Mouse (Mus musculus) layer of hippocampus, adult 18-20 months (tissue): ENCODE results near the gene Mrpl45. TPM values are rescaled to one million over a fixed set of nuclear protein-coding genes. Genes with fewer than 3 reads are reported as not detected.
A peak's percentile ranks its signal among the peaks of the same experiment; 100 is the strongest.
"Not testable (repeated sequence)": the region's sequence is repeated elsewhere in the genome, so short reads cannot be mapped to it uniquely, and the experiment has no call there.

Experiments used
- DNase-seq, 2 experiments: peaks; one replicate each; pipeline ENCODE4 v3.0.0; 2022; ENCODE audit warnings: low spot score in 2 of 2
- long read RNA-seq: library from polyadenylated mRNA; stranded (forward); transcript quantifications from one replicate; pipeline ENCODE4 v2.0.0, GENCODE M21; 2021
- total RNA-seq, 2 experiments: library from RNA; stranded (reverse); gene quantifications; 2 replicates each; pipeline ENCODE4 v1.2.3; 2021

Mrpl45 gene
- 10 to 100 TPM; 27.7 to 30.6 TPM for total RNA-seq
- long read RNA-seq, transcript Mrpl45-201 (8 exons, 2,431 nt): major isoform, 68 of 104 reads
- long read RNA-seq, partial matches to known transcripts: 1 of 104 reads
- long read RNA-seq, other reads (novel, unspliced or antisense): 35 of 104 reads

DNA sequence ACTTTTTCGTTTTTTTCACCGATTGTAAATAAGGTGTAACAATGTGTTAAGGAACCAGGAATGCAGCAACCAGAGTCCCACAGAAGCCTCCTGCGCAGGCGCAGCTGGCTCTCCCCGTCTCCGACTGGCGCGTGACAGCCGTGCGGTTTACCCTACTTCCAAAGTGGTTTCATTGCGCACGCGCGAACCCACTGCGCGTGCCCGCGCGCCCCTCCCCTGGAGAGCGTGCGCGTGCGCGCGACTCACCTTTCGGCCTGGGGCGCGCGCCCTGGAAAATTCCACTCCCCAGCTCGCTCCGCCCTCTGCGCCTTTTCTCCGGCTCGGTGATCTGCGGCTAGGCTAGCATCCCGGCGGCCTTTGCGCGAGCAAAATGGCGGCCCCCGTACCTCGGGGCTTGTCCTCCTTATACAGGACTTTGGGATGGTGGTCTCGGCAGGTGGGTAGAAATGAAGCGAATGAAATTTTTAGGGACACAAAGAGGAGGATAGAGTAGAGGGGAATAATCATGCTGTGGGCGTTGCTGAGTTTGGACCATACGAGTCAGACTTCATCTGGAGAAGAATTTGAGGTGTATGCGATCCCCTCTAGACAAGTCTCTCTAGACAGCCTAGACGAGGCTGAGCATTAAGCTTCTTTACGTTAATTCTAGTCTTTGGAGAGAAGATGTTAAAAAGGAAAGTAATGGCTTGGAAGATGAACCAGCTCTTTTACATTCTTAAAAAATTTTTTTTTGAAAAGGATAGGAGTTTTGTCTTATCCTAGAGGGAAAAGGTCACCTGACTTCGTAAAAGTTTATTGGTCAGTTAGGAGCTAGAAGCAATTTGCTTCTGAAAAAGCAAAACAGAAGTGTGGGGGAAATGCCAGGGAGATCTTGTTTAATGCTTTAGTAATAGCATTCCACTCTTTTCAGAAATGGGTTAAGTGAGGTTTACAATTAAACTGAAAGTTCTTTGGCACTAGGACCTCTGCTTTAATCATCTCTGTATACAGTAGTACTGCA is at the start of gene Mrpl45:
Mrpl45 (plus strand) TSS at position 213 of the 1,000 bp plus-strand sequence.
- peak; percentile 98 to 100 for DNase-seq

DNA sequence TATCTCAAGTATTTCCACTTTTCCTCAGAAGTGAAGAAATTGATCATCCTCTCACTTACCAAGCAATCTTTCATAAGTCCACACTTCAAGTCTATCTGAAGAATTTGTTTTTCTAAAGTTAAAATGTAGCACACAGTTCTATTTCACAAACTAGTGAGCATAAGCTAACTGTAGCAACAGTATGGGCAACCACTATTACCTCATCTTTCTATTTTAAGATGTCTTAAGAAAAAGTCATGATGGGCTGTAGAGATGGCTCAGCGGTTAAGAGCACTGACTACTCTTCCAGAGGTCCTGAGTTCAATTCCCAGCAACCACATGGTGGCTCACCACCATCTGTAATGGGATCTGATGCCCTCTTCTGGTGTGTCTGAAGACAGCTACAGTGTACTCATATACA is 49.0 kb upstream of the Mrpl45 start:
- DNase-seq: not testable (repeated sequence)

- DNase-seq: not testable (repeated sequence)
Measured at GRCm38 (mm10) chr11:97270004-97270403, 45.5 kb upstream of the Mrpl45 start.

DNA sequence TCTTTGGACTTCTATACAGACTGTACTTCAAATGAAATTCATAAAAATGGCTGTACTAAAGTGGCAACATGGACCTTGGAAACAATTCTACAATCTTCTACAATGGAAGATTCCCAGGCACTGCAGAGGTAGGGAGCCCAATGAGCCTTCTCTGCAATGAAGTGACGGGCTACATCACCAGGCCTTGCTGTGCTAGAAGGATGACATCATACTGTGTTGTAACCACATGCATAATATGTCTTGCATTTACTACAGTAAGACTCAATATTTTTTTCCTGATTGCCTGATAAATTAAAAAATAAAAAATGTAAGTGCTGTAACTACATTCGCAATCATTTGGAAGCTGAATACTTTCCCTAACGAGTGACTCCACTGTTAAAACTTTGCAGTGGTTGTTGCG is 42.7 kb upstream of the Mrpl45 start:
- DNase-seq: no peak

DNA sequence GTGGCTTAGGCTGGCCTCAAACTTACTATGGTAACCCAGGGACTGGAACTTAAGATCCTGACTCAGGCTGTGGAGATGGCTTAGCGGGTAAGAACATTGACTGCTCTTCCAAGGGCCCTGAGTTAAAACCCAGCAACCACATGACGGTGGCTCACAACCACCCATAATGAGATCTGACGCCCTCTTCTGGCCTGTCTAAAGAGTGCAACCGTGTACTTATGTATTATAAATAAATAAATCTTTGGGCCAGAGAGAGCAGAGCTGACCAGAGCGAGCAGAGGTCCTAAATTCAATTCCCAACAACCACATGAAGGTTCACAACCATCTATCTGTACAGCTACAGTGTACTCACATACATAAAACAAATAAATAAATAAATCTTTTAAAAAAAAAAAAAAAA is 41.9 kb upstream of the Mrpl45 start:
- DNase-seq: no peak

GRCm38 (mm10) chr11:97274947-97275346 is 40.6 kb upstream of the Mrpl45 start:
- DNase-seq: not testable (repeated sequence)

DNA sequence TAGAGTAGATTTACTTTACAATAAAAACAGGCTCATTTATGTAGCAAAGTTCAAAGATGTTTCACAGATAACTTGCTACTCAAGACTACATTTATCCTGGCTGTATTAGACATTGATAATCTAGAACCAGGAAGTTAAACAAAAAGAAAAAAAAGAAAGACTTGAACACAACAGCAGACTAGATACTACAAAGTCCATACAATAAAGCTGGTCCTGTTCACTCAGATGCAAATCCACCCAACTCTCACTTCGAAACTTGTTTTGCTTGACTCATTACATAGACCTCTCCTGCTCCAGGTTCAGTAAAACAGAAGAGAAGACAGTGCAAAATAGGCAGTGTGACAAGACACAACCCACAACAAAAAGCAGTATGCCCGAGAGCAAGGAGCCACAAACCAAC is 40.2 kb upstream of the Mrpl45 start:
- DNase-seq: no peak

DNA sequence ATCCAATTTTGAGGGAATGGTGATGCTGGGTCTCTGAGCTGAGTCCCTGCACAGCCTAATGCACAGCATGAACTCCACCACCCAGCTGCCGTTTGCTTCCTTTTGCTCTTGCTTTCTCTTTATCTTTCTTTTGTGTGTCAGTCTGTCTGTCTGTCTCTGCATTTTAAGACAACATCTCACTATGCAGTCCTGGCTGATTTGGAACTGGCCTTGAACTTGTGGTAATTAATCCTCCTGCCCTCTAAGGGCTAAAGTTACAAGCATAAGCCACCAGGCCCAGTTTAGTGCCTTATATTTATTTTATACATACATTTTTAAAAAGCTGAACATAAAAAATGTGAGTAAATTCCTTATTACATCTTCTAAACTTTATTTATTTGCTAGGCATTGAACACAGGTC is 39.5 kb upstream of the Mrpl45 start:
- no peak for DNase-seq

GRCm38 (mm10) chr11:97277166-97277565 is 38.4 kb upstream of the Mrpl45 start:
- no peak for DNase-seq

- no peak for DNase-seq
Measured at GRCm38 (mm10) chr11:97278456-97278855, 37.1 kb upstream of the Mrpl45 start.

GRCm38 (mm10) chr11:97279040-97279404 is 36.5 kb upstream of the Mrpl45 start:
- no peak for DNase-seq

DNA sequence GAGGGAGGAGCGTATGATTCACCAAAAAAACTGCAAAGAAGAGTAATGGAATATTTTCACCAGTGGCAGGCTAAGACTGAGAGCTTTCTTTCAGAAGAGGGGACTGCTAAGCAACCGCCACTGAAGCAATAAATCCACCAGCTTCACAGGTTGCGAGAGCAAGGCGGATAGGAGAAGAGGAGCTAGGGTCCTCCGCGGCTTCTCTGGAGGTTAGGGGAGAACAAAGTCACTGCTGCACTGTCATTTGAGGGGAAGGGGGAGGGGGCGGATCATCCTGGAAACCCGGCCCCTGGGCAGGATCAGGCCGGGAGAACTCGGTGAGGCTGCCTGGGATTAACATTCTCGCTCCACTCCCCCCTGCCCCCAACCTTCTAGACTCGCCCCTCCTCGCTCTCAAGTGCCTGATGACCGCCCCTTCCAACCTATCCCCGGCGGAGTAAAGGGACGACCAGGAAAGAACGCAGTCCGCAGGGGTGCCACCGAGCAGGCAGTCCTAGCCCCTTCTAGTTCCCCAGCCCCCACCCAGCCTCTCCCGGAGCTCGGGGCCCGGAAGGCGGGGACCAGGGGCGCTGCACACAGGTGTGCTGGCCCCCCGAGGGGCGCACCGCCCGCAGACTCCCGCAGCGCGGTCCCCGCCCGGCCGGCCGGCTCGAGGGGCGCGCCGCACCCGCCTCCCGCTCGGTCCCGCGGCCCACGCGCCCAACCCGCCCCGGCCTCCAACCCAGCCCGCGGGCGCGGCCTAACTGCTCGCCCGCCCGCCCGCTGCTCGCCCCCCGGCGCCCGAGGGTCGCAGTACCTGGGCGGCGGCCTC is 35.9 kb upstream of the Mrpl45 start:
- DNase-seq: peak; percentile 49 to 74

DNA sequence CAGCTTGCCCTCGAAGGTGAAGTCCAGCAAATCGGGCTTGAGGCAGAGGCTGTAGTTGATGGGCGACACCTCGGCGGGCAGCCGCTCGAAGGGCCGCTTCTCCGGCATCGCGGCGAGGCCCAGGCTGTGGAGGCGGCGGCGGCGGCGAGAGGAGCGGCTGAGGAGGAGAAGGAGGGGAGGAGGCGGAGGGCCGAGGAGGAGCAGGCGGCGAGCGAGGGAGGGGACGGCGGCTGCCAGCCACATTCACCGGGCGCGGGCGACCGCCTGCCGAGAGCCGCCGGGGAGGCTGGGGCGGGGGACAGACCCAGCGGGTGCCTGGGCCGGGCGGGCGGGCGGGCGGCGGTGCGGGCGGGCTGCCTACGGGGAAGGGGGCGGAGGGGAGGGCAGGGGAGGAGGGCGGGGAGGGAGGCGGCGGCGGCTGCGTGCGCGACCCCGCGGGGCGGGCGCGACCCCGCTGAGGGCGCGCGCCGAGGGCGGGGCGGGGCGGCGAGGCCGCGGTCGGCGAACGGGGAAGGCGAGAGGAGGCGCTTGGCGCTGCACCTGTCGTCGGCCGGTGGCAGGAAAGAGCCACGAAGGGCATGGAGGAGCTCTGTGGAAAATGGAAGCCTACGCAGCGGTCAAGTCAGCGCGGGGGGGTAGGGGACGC is 35.2 kb upstream of the Mrpl45 start, which contains the start of gene Npepps:
Npepps (minus strand) TSS at position 423 of the 646 bp plus-strand sequence.
- peak; percentile 63 to 70 for DNase-seq

DNA sequence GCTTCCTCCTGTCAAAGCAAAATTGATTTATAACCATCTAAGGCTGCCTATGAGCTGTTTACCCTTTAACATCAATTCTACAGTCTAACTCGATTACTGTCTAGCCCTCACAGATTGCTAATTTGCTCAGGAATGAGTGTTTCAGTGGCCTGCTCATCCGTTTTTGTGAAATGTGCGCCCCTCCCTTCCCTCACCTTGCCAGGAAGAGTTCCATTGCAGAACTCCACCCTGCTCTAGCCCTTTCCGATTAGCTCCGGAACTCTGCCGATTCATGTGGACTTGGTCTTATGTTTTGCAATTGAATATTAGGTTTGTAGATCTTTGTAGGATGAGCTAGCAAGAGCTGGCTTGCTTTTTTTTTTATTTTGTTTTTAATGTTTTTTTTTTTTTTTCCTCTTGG is 33.3 kb upstream of the Mrpl45 start:
- no peak for DNase-seq

DNA sequence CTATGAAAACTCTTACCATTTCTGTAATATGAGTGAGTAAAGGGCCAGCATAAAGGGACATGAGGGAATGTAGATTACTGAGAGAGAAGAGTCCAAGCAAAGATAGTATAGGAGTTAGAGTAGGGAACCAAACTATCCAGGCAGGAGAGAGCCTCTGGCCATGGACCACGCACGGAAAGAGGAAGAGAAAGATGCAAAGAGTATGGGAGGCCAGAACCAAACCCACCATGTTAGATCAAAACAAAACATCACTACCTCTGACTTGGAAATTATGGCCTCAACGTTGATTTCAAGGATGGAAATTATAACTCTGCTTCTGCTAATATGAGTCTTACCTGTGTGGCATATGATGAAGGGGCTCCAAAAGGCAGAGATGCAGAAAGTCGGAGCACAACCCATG is 30.7 kb upstream of the Mrpl45 start:
- no peak for DNase-seq

DNA sequence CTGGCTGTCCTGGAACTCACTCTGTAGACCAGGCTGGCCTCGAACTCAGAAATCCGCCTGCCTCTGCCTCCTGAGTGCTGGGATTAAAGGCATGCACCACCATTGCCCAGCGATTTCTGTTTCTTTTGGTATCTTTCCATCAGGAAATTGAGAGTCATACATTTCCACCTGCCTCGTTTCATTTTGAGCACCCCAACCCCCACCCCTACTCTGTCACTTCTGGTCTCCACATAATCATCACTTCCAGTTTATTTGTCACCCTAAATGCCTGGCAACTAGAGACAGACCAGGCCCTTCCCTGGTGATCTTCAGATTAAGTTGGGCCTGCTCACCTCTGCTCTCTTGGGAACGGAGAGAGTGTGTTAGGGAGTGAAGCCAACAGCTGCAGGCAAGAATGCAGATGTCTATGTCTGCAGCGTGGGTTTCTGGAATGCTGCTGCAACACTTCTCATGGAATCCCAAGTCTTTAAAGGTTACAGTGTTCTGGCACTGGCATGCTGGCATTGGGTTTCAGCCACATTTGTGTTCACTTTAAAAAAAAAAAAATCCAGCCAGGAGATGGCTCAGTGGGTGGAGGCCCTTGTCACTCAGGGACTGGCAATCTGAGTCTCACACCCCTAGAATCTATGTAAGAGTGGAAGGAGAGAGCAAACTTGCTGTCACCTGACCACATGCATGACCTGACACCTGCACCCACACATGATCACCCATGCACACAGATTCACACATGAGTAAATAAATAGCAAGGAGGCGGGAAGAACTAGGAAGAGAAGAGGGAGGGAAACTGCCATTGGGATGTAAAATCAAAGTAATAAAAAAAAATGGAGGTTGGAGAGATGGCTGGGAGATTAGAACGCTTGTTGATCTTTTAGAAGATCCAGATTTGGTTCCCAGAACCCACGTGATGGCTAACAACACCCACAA is 29.4 kb upstream of the Mrpl45 start:
- no peak for DNase-seq

DNA sequence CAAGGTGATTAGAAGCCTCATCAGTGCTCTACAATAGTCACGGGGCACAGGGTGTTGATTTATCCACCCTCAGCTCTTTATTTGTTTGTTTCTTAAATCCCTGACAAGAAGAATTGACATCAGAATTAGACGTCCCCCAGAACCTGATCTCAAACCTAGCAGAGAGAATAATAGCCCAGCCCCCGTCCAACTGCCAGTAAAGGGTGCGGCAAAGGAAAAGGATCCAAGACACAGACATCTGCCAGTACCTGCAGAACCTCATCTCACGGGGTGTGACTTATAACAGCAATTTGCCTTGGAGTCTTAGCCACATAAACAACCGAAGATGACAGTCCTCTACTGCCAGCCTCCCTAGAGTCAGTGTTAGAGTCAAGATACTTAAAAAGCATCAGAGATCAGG is 28.5 kb upstream of the Mrpl45 start:
- no peak for DNase-seq

DNA sequence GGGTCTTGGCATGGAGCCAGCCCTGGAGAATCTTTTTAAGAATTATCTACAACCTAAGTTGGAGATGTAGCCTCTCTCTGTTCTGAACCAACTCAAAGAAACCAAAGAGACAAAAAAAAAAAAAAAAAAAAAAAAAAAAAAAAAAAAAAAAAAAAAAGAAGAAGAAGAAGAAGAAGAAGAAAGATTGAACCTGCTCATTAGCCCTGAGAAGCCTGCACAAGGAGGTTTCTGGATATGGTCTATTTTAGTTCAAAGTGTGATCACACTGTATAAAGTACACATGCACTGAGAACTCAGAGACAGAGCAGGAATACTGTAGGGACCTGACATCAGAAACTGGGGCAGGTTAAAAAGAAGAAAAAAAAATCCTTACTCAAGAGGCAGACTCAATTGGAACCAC is 27.9 kb upstream of the Mrpl45 start:
- DNase-seq: no peak

DNA sequence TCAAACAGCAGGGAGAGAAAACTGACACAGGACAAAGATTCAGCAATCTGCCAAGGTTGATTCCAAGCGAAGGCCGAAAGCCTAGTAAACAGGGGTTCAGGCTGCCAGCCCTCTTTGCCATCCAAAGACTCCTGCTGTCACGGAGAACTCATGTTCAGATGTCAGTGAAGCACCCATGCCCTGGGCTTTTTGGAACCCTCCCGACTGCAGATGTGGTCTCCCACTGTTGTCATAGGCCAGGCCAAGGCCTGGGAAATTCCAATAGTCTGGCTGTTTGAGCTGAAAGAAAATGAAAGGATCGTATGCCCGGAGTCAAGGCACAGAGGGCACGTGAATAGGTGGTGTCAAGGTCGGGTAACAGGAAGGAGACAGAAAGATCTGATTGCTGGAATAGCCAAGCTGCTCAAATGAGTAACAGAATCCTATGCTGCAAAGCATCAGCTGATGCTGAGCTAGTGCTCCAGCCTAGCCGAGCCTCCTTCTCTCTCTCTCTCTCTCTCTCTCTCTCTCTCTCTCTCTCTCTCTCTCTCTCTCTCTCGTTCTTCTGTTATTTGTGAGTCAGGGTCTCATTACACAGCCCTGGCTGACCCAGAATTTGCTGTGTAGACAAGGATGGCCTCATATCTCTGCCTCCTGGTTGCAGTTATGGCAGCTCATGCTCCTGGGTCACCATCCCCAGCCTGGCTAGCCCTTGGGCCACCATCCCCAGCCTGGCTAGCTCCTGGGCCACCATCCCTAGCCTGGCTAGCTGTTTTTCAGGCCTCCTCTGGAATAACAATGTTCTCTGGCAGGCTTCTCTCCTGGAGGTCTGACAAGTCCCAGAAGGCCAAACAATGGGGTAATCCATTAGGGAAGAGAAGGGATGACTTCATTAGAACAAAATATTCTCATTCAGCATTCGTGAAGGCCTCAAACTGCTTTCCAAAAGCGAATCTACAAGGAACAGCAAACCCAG is 26.0 kb upstream of the Mrpl45 start:
- peak in 1 of 2 experiments; percentile 73 for DNase-seq
